Mouse (Mus musculus) hindbrain, embryonic 15.5 days (tissue): ENCODE results near the gene Gcm1. TPM values are rescaled to one million over a fixed set of nuclear protein-coding genes. Genes with fewer than 3 reads are reported as not detected.

Source experiments
- ATAC-seq: fragments of 200-750 bp; cut with Nextera tagmentation; 2 replicates; pipeline ENCODE4 v1.8.0; 2017; ENCODE audit warnings: low read depth, moderate number of reproducible peaks, moderate TSS enrichment; ENCODE audit not compliant: low FRiP score
- H3K27ac ChIP-seq: fragments of 300-500 bp; sonication (generic); replicated peaks from 2 replicates; pipeline ENCODE4 v1.5.1; 2015; ENCODE audit warnings: mild to moderate bottlenecking, inconsistent platforms
- H3K27me3 ChIP-seq: fragments of 300-500 bp; sonication (generic); 2 replicates; pipeline ENCODE4 v1.6.1; 2015; ENCODE audit warnings: control low read depth, inconsistent platforms
- H3K36me3 ChIP-seq: fragments of 300-500 bp; sonication (generic); 2 replicates; pipeline ENCODE4 v1.6.1; 2015; ENCODE audit warnings: control low read depth, inconsistent platforms
- H3K4me1 ChIP-seq: fragments of 300-500 bp; sonication (generic); replicated peaks from 2 replicates; pipeline ENCODE4 v1.6.1; 2015; ENCODE audit warnings: control low read depth, inconsistent platforms
- H3K4me2 ChIP-seq: fragments of 300-500 bp; sonication (generic); 2 replicates; pipeline ENCODE4 v1.6.1; 2015; ENCODE audit warnings: moderate library complexity, mild to moderate bottlenecking, inconsistent platforms
- H3K4me3 ChIP-seq: fragments of 300-500 bp; sonication (generic); 2 replicates; pipeline ENCODE4 v1.5.1; 2015; ENCODE audit warnings: mild to moderate bottlenecking, inconsistent platforms
- H3K9ac ChIP-seq: fragments of 300-500 bp; sonication (generic); 2 replicates; pipeline ENCODE4 v1.6.1; 2015; ENCODE audit warnings: inconsistent platforms
- H3K9me3 ChIP-seq: fragments of 300-500 bp; sonication (generic); 2 replicates; pipeline ENCODE4 v1.6.1; 2016; ENCODE audit warnings: control low read depth, inconsistent platforms
- WGBS: fragments of 180-500 bp; shearing (Covaris S2); methylation state at CpG from one replicate; pipeline ENCODE4 v1.1.7; 2015; 5-methylcytosine and 5-hydroxymethylcytosine counted together
- polyA plus RNA-seq: library from polyadenylated mRNA; unstranded; fragments of >200 nt; fragmentation: Nextera tagmentation; extraction: Ambion mirVana; gene quantifications from 2 replicates; pipeline ENCODE4 v1.2.1, GENCODE M21; 2015

Gcm1 gene
- polyA plus RNA-seq, 1 experiment from 2014 or later: not detected

GRCm38 (mm10) chr9:78107582-78107911 is 55.8 kb downstream of the Gcm1 start:
- 26% methylated on average over 6 of the region's 6 CpGs for WGBS
- ATAC-seq: no peak
- Histone ChIP-seq H3K27me3 (no peaks in the 10 kb centered on the region), H3K9ac (peak overlapping the region; percentile 77), H3K36me3 (no peaks in the 10 kb centered on the region), H3K4me1 (peaks cover 26% of the 10 kb centered on the region), H3K27ac (peak overlapping the region; percentile 93), H3K4me2 (peak overlapping the region; percentile 90), H3K4me3 (peak overlapping the region; percentile 73), H3K9me3 (no peaks in the 10 kb centered on the region)

- ATAC-seq: peak; percentile 85
Observed at GRCm38 (mm10) chr9:78107912-78108795, 56.4 kb downstream of the Gcm1 start.

GRCm38 (mm10) chr9:78108796-78109239 is 57.1 kb downstream of the Gcm1 start, which contains the start of the genes Fbxo9 and Ick:
Gene Fbxo9, minus strand, starts transcription at chr9:78109065.
Gene Ick, plus strand, starts transcription at chr9:78109192.
- H3K4me1 ChIP-seq: peaks cover 30% of the 10 kb centered on the region
- WGBS: under 1% methylated on average over 20 of the region's 20 CpGs
- no peaks in the 10 kb centered on the region for H3K36me3 ChIP-seq
- H3K4me3 ChIP-seq: peak within 1 kb of the TSS; percentile 73
- ATAC-seq: peak; percentile 95
- H3K9ac ChIP-seq: peak within 1 kb of the TSS; percentile 77
- H3K9me3 ChIP-seq: no peaks in the 10 kb centered on the region
- peak within 1 kb of the TSS; percentile 90 for H3K4me2 ChIP-seq
- H3K27ac ChIP-seq: peak within 1 kb of the TSS; percentile 93
- no peaks in the 10 kb centered on the region for H3K27me3 ChIP-seq

More at GRCm38 (mm10) chr9:78107912-78108795, 56.4 kb downstream of the Gcm1 start:
- Histone ChIP-seq H3K9ac (peak overlapping the region; percentile 77), H3K9me3 (no peaks in the 10 kb centered on the region), H3K4me3 (peak overlapping the region; percentile 73), H3K36me3 (no peaks in the 10 kb centered on the region), H3K4me2 (peak overlapping the region; percentile 90), H3K27ac (peak overlapping the region; percentile 93), H3K4me1 (peaks cover 30% of the 10 kb centered on the region), H3K27me3 (no peaks in the 10 kb centered on the region)
- under 1% methylated on average over 88 of the region's 88 CpGs for WGBS

GRCm38 (mm10) chr9:78109656-78110055 is 57.9 kb downstream of the Gcm1 start:
- H3K4me1 ChIP-seq: peaks cover 38% of the 10 kb centered on the region
- H3K36me3 ChIP-seq: no peaks in the 10 kb centered on the region
- H3K27me3 ChIP-seq: no peaks in the 10 kb centered on the region
- WGBS: 50% methylated on average over 5 of the region's 5 CpGs
- H3K9me3 ChIP-seq: no peaks in the 10 kb centered on the region
- H3K4me3 ChIP-seq: peak overlapping the region; percentile 73
- no peak overlapping the region for H3K27ac ChIP-seq
- H3K4me2 ChIP-seq: peak overlapping the region; percentile 90
- no peak for ATAC-seq
- H3K9ac ChIP-seq: peak overlapping the region; percentile 77; the same call in 1 of the 2 replicates

GRCm38 (mm10) chr9:78111456-78111855 is 59.7 kb downstream of the Gcm1 start:
- H3K9me3 ChIP-seq: no peaks in the 10 kb centered on the region
- WGBS: 79% methylated on average over 2 of the region's 2 CpGs
- no peaks in the 10 kb centered on the region for H3K27me3 ChIP-seq
- H3K9ac ChIP-seq: no peak overlapping the region
- H3K27ac ChIP-seq: no peak overlapping the region
- peaks cover 49% of the 10 kb centered on the region for H3K4me1 ChIP-seq
- no peak overlapping the region for H3K4me3 ChIP-seq
- no peaks in the 10 kb centered on the region for H3K36me3 ChIP-seq
- no peak for ATAC-seq
- no peak overlapping the region for H3K4me2 ChIP-seq

- 1% methylated on average over 47 of the region's 47 CpGs for WGBS
- peak; percentile 79 for ATAC-seq
Observed at GRCm38 (mm10) chr9:78112770-78113537, 61.2 kb downstream of the Gcm1 start.

GRCm38 (mm10) chr9:78113538-78113885 is 61.8 kb downstream of the Gcm1 start:
- 1% methylated on average over 14 of the region's 14 CpGs for WGBS
- H3K4me1 ChIP-seq: peaks cover 34% of the 10 kb centered on the region
- no peaks in the 10 kb centered on the region for H3K36me3 ChIP-seq
- peak overlapping the region; percentile 64 for H3K4me2 ChIP-seq
- no peak for ATAC-seq
- H3K27ac ChIP-seq: peak overlapping the region; percentile 95
- H3K9me3 ChIP-seq: no peaks in the 10 kb centered on the region
- peak overlapping the region; percentile 85 for H3K4me3 ChIP-seq
- peak overlapping the region; percentile 91 for H3K9ac ChIP-seq
- H3K27me3 ChIP-seq: no peaks in the 10 kb centered on the region

More at GRCm38 (mm10) chr9:78112770-78113537, 61.2 kb downstream of the Gcm1 start:
- Histone ChIP-seq H3K36me3 (no peaks in the 10 kb centered on the region), H3K27ac (peak overlapping the region; percentile 95), H3K9ac (peak overlapping the region; percentile 91), H3K27me3 (no peaks in the 10 kb centered on the region), H3K4me1 (peaks cover 34% of the 10 kb centered on the region), H3K9me3 (no peaks in the 10 kb centered on the region), H3K4me2 (peak overlapping the region; percentile 64), H3K4me3 (peak overlapping the region; percentile 85)

Other genes with a start within 250 kb of the Gcm1 start
- gene Elovl5, start 134.6 kb upstream of the Gcm1 start, polyA plus RNA-seq: 62.3 and 67.1 TPM in 2 replicates
- 74.3 and 83.5 TPM in 2 replicates for gene Fbxo9, start 57.1 kb downstream of the Gcm1 start, polyA plus RNA-seq
- gene Ick, start 57.3 kb downstream of the Gcm1 start, polyA plus RNA-seq: 36.2 and 36.9 TPM in 2 replicates
- gene Gsta4, start 130.8 kb downstream of the Gcm1 start, polyA plus RNA-seq: 28.5 and 30.1 TPM in 2 replicates
- gene Gsta1, start 178.7 kb downstream of the Gcm1 start, polyA plus RNA-seq: not detected in 2 replicates
- not detected in 2 replicates for gene Gm3776, start 205.2 kb downstream of the Gcm1 start, polyA plus RNA-seq
- gene Gm10639, start 238.0 kb downstream of the Gcm1 start, polyA plus RNA-seq: not detected in 2 replicates